Mouse (Mus musculus): ENCODE results near the gene Uck2. TPM values are rescaled to one million over a fixed set of nuclear protein-coding genes. Genes with fewer than 3 reads are reported as not detected.

The Uck2 gene
- polyA plus RNA-seq, 1 experiment = 160 TPM

DNA sequence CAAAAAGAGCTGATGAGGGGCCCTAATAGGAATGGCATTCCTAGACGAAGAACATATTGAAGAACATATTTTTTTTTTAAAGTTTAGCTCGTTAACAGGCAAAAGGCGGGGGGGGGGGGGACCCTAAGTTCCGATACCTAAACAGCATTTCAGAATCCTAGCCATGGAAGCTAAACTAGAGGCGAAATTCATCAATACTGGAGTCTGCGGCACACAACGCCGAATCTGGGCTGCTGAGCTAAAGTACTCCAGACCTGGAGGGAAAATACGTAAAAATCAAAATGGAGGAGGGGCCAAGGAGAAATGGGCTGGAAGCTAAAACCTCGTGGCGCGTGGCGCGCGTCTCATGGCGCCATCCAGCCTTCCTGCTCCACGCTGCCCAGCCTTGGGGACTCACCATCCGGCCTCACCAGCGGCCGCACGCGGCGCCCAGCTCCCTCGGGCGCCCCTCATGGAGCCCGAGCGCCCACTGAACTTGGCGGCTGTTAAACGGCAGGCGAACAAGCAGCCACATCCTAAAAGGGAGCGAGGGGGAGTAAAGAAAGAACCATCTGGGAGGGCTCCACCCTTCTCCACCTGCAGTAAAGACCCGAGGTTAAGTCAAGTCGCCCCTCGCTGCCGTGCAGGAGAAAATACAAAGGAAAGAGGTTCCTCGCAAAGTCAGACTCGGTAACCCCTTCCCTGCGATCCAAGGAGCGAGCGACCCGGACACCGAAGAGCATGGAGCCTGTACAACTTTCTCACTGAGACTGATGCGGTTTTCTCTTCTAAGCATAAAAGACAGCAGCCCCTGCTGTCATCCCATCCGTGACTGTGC lies 1.5 kb downstream of the Uck2 start:
- Histone ChIP-seq H3K27ac (ENCODE audit: control insufficient read depth, insufficient read depth, low read depth, low read length) (peak overlapping the region; percentile 93), H3K27me3 (ENCODE audit: control insufficient read depth, insufficient read depth, low read length) (no peaks in the 10 kb centered on the region), H3K36me3 (ENCODE audit: control insufficient read depth, insufficient read depth, low read length) (no peaks in the 10 kb centered on the region), H3K4me3 (ENCODE audit: control insufficient read depth, low read depth, low read length) (peak overlapping the region; percentile 96), H3K4me1 (ENCODE audit: control insufficient read depth, insufficient read depth, low read length) (peaks cover 2% of the 10 kb centered on the region)
- TF ChIP-seq CTCF (IDR thresholded peaks at IDR 0.05; ENCODE audit: control insufficient read depth, insufficient read depth, insufficient replicate concordance, low read depth, low read length) = no peak
- peak; percentile 28; the same call in 1 of the 2 replicates for TF ChIP-seq POLR2A (IDR thresholded peaks at IDR 0.05; ENCODE audit: control insufficient read depth, low read depth, low read length)

GRCm38 (mm10) chr1:167282768-167283167 lies 2.4 kb downstream of the Uck2 start:
- H3K4me3 ChIP-seq (ENCODE audit: control insufficient read depth, low read depth, low read length) = peak overlapping the region; percentile 96; the same call in 1 of the 2 replicates
- peaks cover 2% of the 10 kb centered on the region for H3K4me1 ChIP-seq (ENCODE audit: control insufficient read depth, insufficient read depth, low read length)
- no peaks in the 10 kb centered on the region for H3K36me3 ChIP-seq (ENCODE audit: control insufficient read depth, insufficient read depth, low read length)
- no peaks in the 10 kb centered on the region for H3K27me3 ChIP-seq (ENCODE audit: control insufficient read depth, insufficient read depth, low read length)
- no peak for TF ChIP-seq CTCF (IDR thresholded peaks at IDR 0.05; ENCODE audit: control insufficient read depth, insufficient read depth, insufficient replicate concordance, low read depth, low read length)
- TF ChIP-seq POLR2A (IDR thresholded peaks at IDR 0.05; ENCODE audit: control insufficient read depth, low read depth, low read length) = no peak
- H3K27ac ChIP-seq (ENCODE audit: control insufficient read depth, insufficient read depth, low read depth, low read length) = no peak overlapping the region

- Histone ChIP-seq H3K4me3 (ENCODE audit: control insufficient read depth, low read depth, low read length) (no peak overlapping the region), H3K27ac (ENCODE audit: control insufficient read depth, insufficient read depth, low read depth, low read length) (no peak overlapping the region), H3K36me3 (ENCODE audit: control insufficient read depth, insufficient read depth, low read length) (no peaks in the 10 kb centered on the region), H3K27me3 (ENCODE audit: control insufficient read depth, insufficient read depth, low read length) (no peaks in the 10 kb centered on the region), H3K4me1 (ENCODE audit: control insufficient read depth, insufficient read depth, low read length) (peaks cover 2% of the 10 kb centered on the region)
- TF ChIP-seq POLR2A (IDR thresholded peaks at IDR 0.05; ENCODE audit: control insufficient read depth, low read depth, low read length) (no peak), CTCF (IDR thresholded peaks at IDR 0.05; ENCODE audit: control insufficient read depth, insufficient read depth, insufficient replicate concordance, low read depth, low read length) (no peak)
Observed at GRCm38 (mm10) chr1:167282112-167282511, 3.0 kb downstream of the Uck2 start.

GRCm38 (mm10) chr1:167280061-167280460 lies 5.1 kb downstream of the Uck2 start:
- no peaks in the 10 kb centered on the region for H3K27me3 ChIP-seq (ENCODE audit: control insufficient read depth, insufficient read depth, low read length)
- H3K4me3 ChIP-seq (ENCODE audit: control insufficient read depth, low read depth, low read length) = no peak overlapping the region
- H3K4me1 ChIP-seq (ENCODE audit: control insufficient read depth, insufficient read depth, low read length) = no peaks in the 10 kb centered on the region; the same call in 1 of the 2 replicates
- no peak overlapping the region for H3K27ac ChIP-seq (ENCODE audit: control insufficient read depth, insufficient read depth, low read depth, low read length)
- H3K36me3 ChIP-seq (ENCODE audit: control insufficient read depth, insufficient read depth, low read length) = no peaks in the 10 kb centered on the region
- TF ChIP-seq CTCF (IDR thresholded peaks at IDR 0.05; ENCODE audit: control insufficient read depth, insufficient read depth, insufficient replicate concordance, low read depth, low read length) (no peak), POLR2A (IDR thresholded peaks at IDR 0.05; ENCODE audit: control insufficient read depth, low read depth, low read length) (no peak; the same call in 1 of the 2 replicates)

DNA sequence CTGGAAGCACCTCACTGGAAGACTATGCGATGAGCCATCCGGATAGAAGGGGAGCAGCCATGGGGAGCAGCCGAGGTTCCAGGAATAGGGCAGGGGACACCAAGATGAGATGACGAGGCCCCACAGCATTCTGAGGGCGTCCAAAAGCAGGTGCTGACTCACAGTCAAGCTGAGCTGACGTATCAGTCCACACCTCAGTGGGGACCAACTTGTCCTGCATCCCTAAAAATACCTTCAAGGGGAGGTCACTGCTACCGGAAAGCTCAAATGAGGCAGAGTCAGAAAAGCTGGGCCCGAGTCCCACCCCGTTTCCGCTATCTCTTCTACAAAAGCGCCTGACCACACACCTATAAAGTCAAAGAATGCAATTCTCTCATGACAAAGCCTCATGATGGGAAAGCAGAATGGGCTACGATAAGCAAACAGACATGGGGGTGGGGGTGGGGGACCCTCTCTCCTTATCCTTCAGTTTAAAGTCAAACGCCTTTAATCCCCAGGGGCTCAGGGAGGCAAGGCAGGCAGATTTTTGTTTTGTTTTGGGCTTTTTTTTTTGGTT lies 5.9 kb downstream of the Uck2 start:
- H3K4me3 ChIP-seq (ENCODE audit: control insufficient read depth, low read depth, low read length) = no peak overlapping the region
- H3K4me1 ChIP-seq (ENCODE audit: control insufficient read depth, insufficient read depth, low read length) = no peaks in the 10 kb centered on the region; the same call in 1 of the 2 replicates
- no peak for TF ChIP-seq CTCF (IDR thresholded peaks at IDR 0.05; ENCODE audit: control insufficient read depth, insufficient read depth, insufficient replicate concordance, low read depth, low read length)
- no peak for TF ChIP-seq POLR2A (IDR thresholded peaks at IDR 0.05; ENCODE audit: control insufficient read depth, low read depth, low read length)
- H3K36me3 ChIP-seq (ENCODE audit: control insufficient read depth, insufficient read depth, low read length) = no peaks in the 10 kb centered on the region
- H3K27me3 ChIP-seq (ENCODE audit: control insufficient read depth, insufficient read depth, low read length) = no peaks in the 10 kb centered on the region
- no peak overlapping the region for H3K27ac ChIP-seq (ENCODE audit: control insufficient read depth, insufficient read depth, low read depth, low read length)

GRCm38 (mm10) chr1:167278395-167278794 lies 6.7 kb downstream of the Uck2 start:
- H3K36me3 ChIP-seq (ENCODE audit: control insufficient read depth, insufficient read depth, low read length) = no peaks in the 10 kb centered on the region; the same call in 1 of the 2 replicates
- TF ChIP-seq CTCF (IDR thresholded peaks at IDR 0.05; ENCODE audit: control insufficient read depth, insufficient read depth, insufficient replicate concordance, low read depth, low read length) (no peak), POLR2A (IDR thresholded peaks at IDR 0.05; ENCODE audit: control insufficient read depth, low read depth, low read length) (no peak)
- H3K4me3 ChIP-seq (ENCODE audit: control insufficient read depth, low read depth, low read length) = no peak overlapping the region
- no peak overlapping the region for H3K27ac ChIP-seq (ENCODE audit: control insufficient read depth, insufficient read depth, low read depth, low read length)
- no peaks in the 10 kb centered on the region; the same call in 1 of the 2 replicates for H3K4me1 ChIP-seq (ENCODE audit: control insufficient read depth, insufficient read depth, low read length)
- H3K27me3 ChIP-seq (ENCODE audit: control insufficient read depth, insufficient read depth, low read length) = no peaks in the 10 kb centered on the region

DNA sequence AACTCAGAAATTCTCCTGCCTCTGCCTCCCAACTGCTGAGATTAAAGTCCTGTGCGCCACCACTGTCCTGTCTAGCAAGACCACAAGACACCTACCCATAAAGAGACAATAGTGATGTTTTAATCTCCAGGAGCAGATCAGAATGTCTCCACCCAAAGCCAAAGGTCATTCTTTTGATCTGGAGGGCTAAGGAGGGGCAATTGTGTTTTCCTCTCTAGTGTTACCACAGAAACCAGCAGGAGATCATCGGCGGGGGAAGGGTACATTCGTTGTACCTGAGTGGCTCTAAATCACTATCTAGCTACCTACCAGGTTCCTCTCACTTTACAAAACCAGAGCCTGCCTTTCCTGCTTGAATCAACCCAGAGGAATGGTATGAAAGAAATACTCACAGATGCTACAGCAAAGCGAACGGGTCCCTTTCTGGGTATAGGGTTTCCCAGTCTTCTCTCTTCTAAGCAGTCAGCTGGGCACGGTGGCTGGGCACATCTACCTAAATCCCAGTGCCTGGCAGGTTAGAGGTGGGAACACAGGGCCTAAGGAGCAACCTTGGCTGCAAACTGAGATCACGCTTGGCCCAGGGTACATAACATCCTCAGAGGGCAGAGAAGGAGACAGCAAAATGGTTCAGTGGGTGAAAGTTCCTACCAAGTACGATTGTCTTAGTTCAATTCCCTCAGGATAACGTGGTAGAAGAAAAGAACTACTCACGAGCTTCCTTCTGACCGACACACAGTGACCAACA lies 10.3 kb downstream of the Uck2 start:
- Histone ChIP-seq H3K27ac (ENCODE audit: control insufficient read depth, insufficient read depth, low read depth, low read length) (no peak overlapping the region), H3K27me3 (ENCODE audit: control insufficient read depth, insufficient read depth, low read length) (no peaks in the 10 kb centered on the region), H3K4me1 (ENCODE audit: control insufficient read depth, insufficient read depth, low read length) (no peaks in the 10 kb centered on the region), H3K4me3 (ENCODE audit: control insufficient read depth, low read depth, low read length) (no peak overlapping the region), H3K36me3 (ENCODE audit: control insufficient read depth, insufficient read depth, low read length) (no peaks in the 10 kb centered on the region; the same call in 1 of the 2 replicates)
- TF ChIP-seq POLR2A (IDR thresholded peaks at IDR 0.05; ENCODE audit: control insufficient read depth, low read depth, low read length) (no peak), CTCF (IDR thresholded peaks at IDR 0.05; ENCODE audit: control insufficient read depth, insufficient read depth, insufficient replicate concordance, low read depth, low read length) (no peak)
